Mouse (Mus musculus) left cerebral cortex, postnatal 14 days (tissue): ENCODE data around the gene Bnc1. TPM values are rescaled to one million over a fixed set of nuclear protein-coding genes. Genes with fewer than 3 reads are reported as not detected.

Source experiments
- DNase-seq, 2 experiments: peaks; one replicate each; pipeline ENCODE4 v3.0.0; 2021 to 2022; ENCODE audit warnings: low spot score in 2 of 2, mixed read lengths in 1 of 2
- intact Hi-C: fragments of 180-260 bp; cut with DNase I; formaldehyde crosslinking; loops from one replicate; pipeline ENCODE4 v1.15.1; 2025
- total RNA-seq, 2 experiments: library from RNA; stranded (reverse); gene quantifications; 2 replicates each; pipeline ENCODE4 v1.2.3; 2021

The Bnc1 gene
- total RNA-seq, 2 experiments from 2014 or later: not detected

DNA sequence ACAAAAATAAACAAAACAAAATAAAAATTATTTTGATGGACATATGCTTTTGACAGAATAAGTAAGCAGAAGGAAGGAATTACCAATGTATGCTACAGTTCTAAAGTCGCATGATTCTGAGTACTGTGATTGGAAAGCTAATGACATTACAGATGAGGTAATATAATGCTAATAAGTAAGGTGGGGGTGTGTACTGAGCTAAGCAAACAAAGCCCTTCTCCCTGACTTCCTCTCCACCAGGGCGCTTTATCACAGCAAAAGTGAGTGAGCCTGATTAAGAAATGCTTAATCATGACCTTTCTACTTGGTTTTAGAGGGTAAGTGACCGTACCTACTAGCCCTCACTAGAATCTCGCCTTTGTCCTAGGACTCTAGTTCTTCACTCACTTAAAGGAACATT is 71.8 kb downstream of the Bnc1 start:
- intact Hi-C loops: no loop called here
- DNase-seq: no peak

DNA sequence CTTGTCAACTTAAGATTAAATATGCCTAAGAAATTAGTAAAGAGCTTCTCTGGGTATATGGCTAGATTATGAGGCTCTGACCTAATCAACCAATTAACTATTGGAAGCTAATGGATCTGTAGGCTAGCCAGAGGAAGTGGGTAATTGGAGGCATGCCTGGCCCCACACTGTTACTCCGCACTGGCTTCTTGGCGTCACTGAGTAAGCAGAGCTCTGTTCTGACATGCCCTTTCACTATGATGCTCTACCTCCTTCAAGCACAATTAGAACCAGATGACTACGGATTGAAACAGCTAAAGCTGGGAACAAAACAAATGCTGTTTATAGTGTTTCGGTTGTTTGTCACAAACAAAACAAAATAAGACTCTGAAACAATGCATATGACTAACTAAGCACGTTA is 73.8 kb downstream of the Bnc1 start:
- intact Hi-C loops: no loop called here
- DNase-seq: no peak

Other genes with a start within 250 kb of the Bnc1 start
- gene Ramac, start 229.4 kb downstream of the Bnc1 start, total RNA-seq: 10 to 100 TPM; 70.9 to 73.7 TPM
- gene 3110040N11Rik, start 202.8 kb downstream of the Bnc1 start, total RNA-seq: 10 to 100 TPM; 28.8 to 29.1 TPM
- 100 to 1,000 TPM; 123 to 130 TPM for gene Btbd1, start 162.9 kb downstream of the Bnc1 start, total RNA-seq
- gene Gm10160, start 136.5 kb downstream of the Bnc1 start, total RNA-seq: not detected
- 10 to 100 TPM; 36.3 to 42.0 TPM for gene Tm6sf1, start 133.3 kb downstream of the Bnc1 start, total RNA-seq
- 10 to 100 TPM; 68.7 to 72.5 TPM for gene Hdgfl3, start 57.8 kb downstream of the Bnc1 start, total RNA-seq
- 10 to 100 TPM; 61.0 to 62.1 TPM for gene Sh3gl3, start 181.5 kb upstream of the Bnc1 start, total RNA-seq